Mouse (Mus musculus) myocyte (in vitro differentiated cells): ENCODE measurements around the gene Ctcf. TPM values are rescaled to one million over a fixed set of nuclear protein-coding genes. Genes with fewer than 3 reads are reported as not detected.

ENCODE experiments used
- H3K27me3 ChIP-seq: one replicate; pipeline ENCODE4 v1.6.1; 2011; ENCODE audit not compliant: control insufficient read depth, insufficient read depth, insufficient read length
- H3K36me3 ChIP-seq: one replicate; pipeline ENCODE4 v1.6.1; 2011; ENCODE audit not compliant: control insufficient read depth, insufficient read depth
- H3K4me2 ChIP-seq: one replicate; pipeline ENCODE4 v1.6.1; 2011; ENCODE audit warnings: low read depth, control low read depth
- H3K4me3 ChIP-seq: one replicate; pipeline ENCODE4 v1.5.1; 2011; ENCODE audit warnings: mild to moderate bottlenecking, control low read depth, moderate library complexity
- H3K79me2 ChIP-seq: one replicate; pipeline ENCODE4 v1.6.1; 2011; ENCODE audit not compliant: control insufficient read depth, insufficient read depth
- H3ac ChIP-seq: one replicate; pipeline ENCODE4 v1.6.1; 2011; ENCODE audit not compliant: control insufficient read depth, insufficient read length
- E2F4 ChIP-seq: IDR thresholded peaks from one replicate; pipeline ENCODE4 v1.6.1; 2011; ENCODE audit warnings: mild to moderate bottlenecking, control low read depth, moderate library complexity; ENCODE audit not compliant: insufficient read depth
- MAX ChIP-seq: IDR thresholded peaks from one replicate; pipeline ENCODE4 v1.6.1; 2011; ENCODE audit warnings: low read depth, mild to moderate bottlenecking, control low read depth
- MYOD1 ChIP-seq, 3 experiments: IDR thresholded peaks; one replicate each; pipeline ENCODE4 v1.6.1; 2011; ENCODE audit warnings: control low read depth in 2 of 3, low read depth in 2 of 3, mild to moderate bottlenecking in 2 of 3, moderate library complexity in 1 of 3; ENCODE audit not compliant: insufficient read length in 2 of 3, control insufficient read depth in 1 of 3
- POLR2AphosphoS2 ChIP-seq: IDR thresholded peaks from one replicate; pipeline ENCODE4 v1.6.1; 2011; ENCODE audit warnings: low read depth, control low read depth; ENCODE audit not compliant: insufficient read length
- SRF ChIP-seq: IDR thresholded peaks from one replicate; pipeline ENCODE4 v1.6.1; 2011; ENCODE audit warnings: low read depth; ENCODE audit not compliant: control insufficient read depth, insufficient read length
- USF1 ChIP-seq: IDR thresholded peaks from one replicate; pipeline ENCODE4 v1.6.1; 2011; ENCODE audit warnings: low read depth, mild to moderate bottlenecking, control low read depth, moderate library complexity
- polyA plus RNA-seq: library from polyadenylated mRNA; unstranded; fragments of >200 nt; fragmentation: generic; extraction: Trizol; gene quantifications from one replicate; pipeline ENCODE4 v1.2.1, GENCODE M21; 2012; ENCODE audit warnings: missing spikeins

Ctcf gene
- polyA plus RNA-seq, 1 experiment, result 17.6 TPM

- H3ac ChIP-seq, result no peak overlapping the region
- no peaks in the 10 kb centered on the region for H3K79me2 ChIP-seq
- H3K4me2 ChIP-seq, result no peak overlapping the region
- no peaks in the 10 kb centered on the region for H3K36me3 ChIP-seq
- H3K4me3 ChIP-seq, result no peak overlapping the region
- no peak for TF ChIP-seq SRF
- no peak for TF ChIP-seq MAX
- TF ChIP-seq POLR2AphosphoS2, result no peak
- TF ChIP-seq USF1, result no peak
- TF ChIP-seq E2F4, result no peak
- TF ChIP-seq MYOD1 (IDR thresholded peaks at IDR 0.05; ENCODE audit: control insufficient read depth in 1 of 3, insufficient read length in 2 of 3, low read depth in 2 of 3), result no peak
- no peaks in the 10 kb centered on the region for H3K27me3 ChIP-seq
Observed at GRCm38 (mm10) chr8:105732186-105732585, 95.8 kb downstream of the Ctcf start.

Other genes with a start within 250 kb of the Ctcf start
- not detected for gene Kctd19, start 223.1 kb upstream of the Ctcf start, polyA plus RNA-seq
- gene Lrrc36, start 223.0 kb upstream of the Ctcf start, polyA plus RNA-seq, result not detected
- gene Tppp3, start 165.0 kb upstream of the Ctcf start, polyA plus RNA-seq, result 155 TPM
- gene Zdhhc1, start 139.7 kb upstream of the Ctcf start, polyA plus RNA-seq, result 17.3 TPM
- gene Hsd11b2, start 117.8 kb upstream of the Ctcf start, polyA plus RNA-seq, result 0.59 TPM
- gene Atp6v0d1, start 70.5 kb upstream of the Ctcf start, polyA plus RNA-seq, result 126 TPM
- 47.6 TPM for gene Ripor1, start 31.3 kb upstream of the Ctcf start, polyA plus RNA-seq
- gene Agrp, start 825 bp downstream of the Ctcf start, polyA plus RNA-seq, result 0.47 TPM
- gene Carmil2, start 49.7 kb downstream of the Ctcf start, polyA plus RNA-seq, result 0.23 TPM
- 20.4 TPM for gene Acd, start 64.5 kb downstream of the Ctcf start, polyA plus RNA-seq
- gene Pard6a, start 64.6 kb downstream of the Ctcf start, polyA plus RNA-seq, result 32.1 TPM
- 0.08 TPM for gene 4933405L10Rik, start 71.1 kb downstream of the Ctcf start, polyA plus RNA-seq
- 21.6 TPM for gene Enkd1, start 71.6 kb downstream of the Ctcf start, polyA plus RNA-seq
- 5.0 TPM for gene Gfod2, start 122.1 kb downstream of the Ctcf start, polyA plus RNA-seq
- 15.6 TPM for gene Ranbp10, start 190.8 kb downstream of the Ctcf start, polyA plus RNA-seq
- 0.10 TPM for gene Tsnaxip1, start 191.2 kb downstream of the Ctcf start, polyA plus RNA-seq
- 20.4 TPM for gene Cenpt, start 216.7 kb downstream of the Ctcf start, polyA plus RNA-seq
- 49.0 TPM for gene Thap11, start 218.6 kb downstream of the Ctcf start, polyA plus RNA-seq
- 141 TPM for gene Nutf2, start 224.0 kb downstream of the Ctcf start, polyA plus RNA-seq
- 33.2 TPM for gene Edc4, start 244.3 kb downstream of the Ctcf start, polyA plus RNA-seq